Mouse (Mus musculus) megakaryocyte, embryonic 14.5 days (primary cell): ENCODE results near the gene Ptpre.

Source experiments
- FLI1 ChIP-seq: IDR thresholded peaks from 2 replicates; pipeline ENCODE4 v1.6.1; 2012; ENCODE audit warnings: low read length, inconsistent platforms, mixed read lengths
- GATA1 ChIP-seq: IDR thresholded peaks from 3 replicates; pipeline ENCODE4 v1.6.1; 2012; ENCODE audit warnings: mixed read lengths, low read length, inconsistent platforms, borderline replicate concordance

DNA sequence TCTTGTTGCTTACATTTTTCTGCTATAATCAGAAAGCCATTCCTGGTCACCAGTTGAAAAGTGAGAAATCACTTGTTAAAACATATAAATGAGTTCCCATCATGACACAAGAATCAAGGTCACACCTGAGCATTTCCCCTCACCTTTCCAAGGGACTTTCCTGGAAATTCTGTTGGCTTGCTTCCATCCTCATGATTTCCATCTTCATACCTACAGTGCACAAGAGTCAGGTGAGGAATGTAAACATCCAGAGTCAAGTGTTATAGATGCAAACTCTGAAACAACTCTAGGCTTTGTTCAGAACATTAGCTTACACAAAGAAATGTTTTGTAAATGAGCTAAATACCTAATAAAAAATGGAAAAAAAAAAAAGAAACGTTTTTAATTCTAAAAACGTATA lies 173.4 kb downstream of the Ptpre start:
- TF ChIP-seq GATA1, result no peak
- TF ChIP-seq FLI1, result no peak
